Mouse (Mus musculus) liver, embryonic 14.5 days (tissue): ENCODE measurements at regions not wholly inside any gene's neighbourhood (a gene's known extent, or its start where the extent isn't known, plus 50 kb on each side); places are given as distances from the start of the nearest gene placed in this dataset.

Source experiments
- ATAC-seq: fragments of 200-750 bp; cut with Nextera tagmentation; 2 replicates; pipeline ENCODE4 v1.8.0; 2017; ENCODE audit warnings: moderate number of reproducible peaks, mild to moderate bottlenecking, moderate library complexity; ENCODE audit not compliant: insufficient read depth
- DNase-seq, 3 experiments: peaks; one replicate each; pipeline ENCODE4 v3.0.0-alpha.2; 2012 to 2013; ENCODE audit warnings: low read depth in 3 of 3, low spot score in 3 of 3
- H3K27ac ChIP-seq: fragments of 300-500 bp; sonication (generic); 2 replicates; pipeline ENCODE4 v1.5.1; 2014; ENCODE audit warnings: moderate library complexity, mild to moderate bottlenecking, control low read depth, inconsistent platforms
- H3K27me3 ChIP-seq: fragments of 300-500 bp; sonication (generic); 2 replicates; pipeline ENCODE4 v1.6.1; 2014; ENCODE audit warnings: mild to moderate bottlenecking, low read length, moderate library complexity; ENCODE audit not compliant: control insufficient read depth, insufficient read depth
- H3K36me3 ChIP-seq: fragments of 300-500 bp; sonication (generic); replicated peaks from 2 replicates; pipeline ENCODE4 v1.6.1; 2014; ENCODE audit warnings: low read depth; ENCODE audit not compliant: control insufficient read depth, insufficient read depth
- H3K4me1 ChIP-seq, 2 experiments: fragments of 200-500 bp in 1 of 2; fragments of 300-500 bp in 1 of 2; sonication (generic) in 1 of 2; replicated peaks; 2 replicates each; pipeline ENCODE4 v1.6.1; 2012 to 2014; ENCODE audit warnings: antibody characterized with exemption in 1 of 2, inconsistent platforms in 1 of 2, low read length in 1 of 2; ENCODE audit not compliant: control insufficient read depth in 2 of 2, insufficient read depth in 2 of 2
- H3K4me2 ChIP-seq: fragments of 300-500 bp; sonication (generic); 2 replicates; pipeline ENCODE4 v1.6.1; 2014; ENCODE audit warnings: low read depth, mild to moderate bottlenecking, control low read depth, moderate library complexity
- H3K4me3 ChIP-seq, 2 experiments: fragments of 200-500 bp in 1 of 2; fragments of 300-500 bp in 1 of 2; sonication (generic) in 1 of 2; 2 replicates each; pipeline ENCODE4 v1.5.1; 2012 to 2014; ENCODE audit warnings: low read depth in 2 of 2, low read length in 2 of 2, mild to moderate bottlenecking in 2 of 2, control low read depth in 1 of 2, inconsistent platforms in 1 of 2, moderate library complexity in 1 of 2; ENCODE audit not compliant: insufficient read depth in 1 of 2
- H3K9ac ChIP-seq: fragments of 300-500 bp; sonication (generic); replicated peaks from 2 replicates; pipeline ENCODE4 v1.6.1; 2014; ENCODE audit warnings: mild to moderate bottlenecking, control low read depth, moderate library complexity
- H3K9me3 ChIP-seq: fragments of 300-500 bp; sonication (generic); 2 replicates; pipeline ENCODE4 v1.6.1; 2016; ENCODE audit warnings: low read length, mixed read lengths; ENCODE audit not compliant: control insufficient read depth
- CTCF ChIP-seq: IDR thresholded peaks from 2 replicates; pipeline ENCODE4 v1.5.1; 2016; ENCODE audit warnings: antibody characterized with exemption, low read depth, control low read depth
- EP300 ChIP-seq: IDR thresholded peaks from 2 replicates; pipeline ENCODE4 v1.6.1; 2016; ENCODE audit warnings: antibody characterized with exemption, low read depth
- WGBS: fragments of 180-500 bp; shearing (Covaris S2); extraction: QIAGEN DNeasy Blood & Tissue Kit; methylation state at CpG from one replicate; pipeline ENCODE4 v1.1.7; 2014; ENCODE audit not compliant: insufficient replicate concordance; 5-methylcytosine and 5-hydroxymethylcytosine counted together

DNA sequence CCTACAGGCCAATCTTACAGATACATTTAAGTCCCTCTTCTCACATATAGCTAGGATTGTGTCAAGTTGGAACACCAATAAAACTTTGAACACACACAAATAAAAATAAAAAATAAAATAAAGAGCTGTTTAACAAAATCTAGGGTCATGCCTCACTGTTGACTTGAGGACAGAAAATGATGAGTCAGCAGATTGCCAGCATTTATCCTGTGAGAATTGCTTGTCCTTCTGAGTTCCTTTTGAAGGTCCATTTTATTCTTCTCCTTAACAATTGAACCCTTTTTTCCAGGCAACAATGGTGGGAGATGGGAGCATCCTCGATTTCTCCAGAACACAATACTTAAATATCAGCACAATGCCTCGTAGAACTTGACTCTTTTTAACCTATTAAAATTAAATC lies 1022.4 kb upstream of the Adgrl4 start:
- no peak for ATAC-seq
- Histone ChIP-seq H3K4me2 (no peak overlapping the region), H3K4me1 (no peaks in the 10 kb centered on the region), H3K27me3 (no peaks in the 10 kb centered on the region), H3K9ac (no peak overlapping the region), H3K36me3 (no peaks in the 10 kb centered on the region), H3K4me3 (no peak overlapping the region), H3K9me3 (no peaks in the 10 kb centered on the region), H3K27ac (no peak overlapping the region)
- 57% methylated on average over 2 of the region's 2 CpGs for WGBS
- no peak for DNase-seq
- TF ChIP-seq EP300 (no peak), CTCF (no peak)

- WGBS, result 14% methylated on average over 3 of the region's 3 CpGs
- no peak overlapping the region for H3K4me2 ChIP-seq
- H3K9ac ChIP-seq, result no peak overlapping the region
- no peak overlapping the region for H3K4me3 ChIP-seq
- H3K27me3 ChIP-seq, result no peaks in the 10 kb centered on the region
- H3K36me3 ChIP-seq, result no peaks in the 10 kb centered on the region
- TF ChIP-seq CTCF (no peak), EP300 (no peak)
- H3K4me1 ChIP-seq, result no peaks in the 10 kb centered on the region
- ATAC-seq, result no peak
- H3K9me3 ChIP-seq, result no peaks in the 10 kb centered on the region
- no peak for DNase-seq
- no peak overlapping the region for H3K27ac ChIP-seq
These were observed 1021.2 kb upstream of the Adgrl4 start for GRCm38 (mm10) chr3:150416447-150416846.

DNA sequence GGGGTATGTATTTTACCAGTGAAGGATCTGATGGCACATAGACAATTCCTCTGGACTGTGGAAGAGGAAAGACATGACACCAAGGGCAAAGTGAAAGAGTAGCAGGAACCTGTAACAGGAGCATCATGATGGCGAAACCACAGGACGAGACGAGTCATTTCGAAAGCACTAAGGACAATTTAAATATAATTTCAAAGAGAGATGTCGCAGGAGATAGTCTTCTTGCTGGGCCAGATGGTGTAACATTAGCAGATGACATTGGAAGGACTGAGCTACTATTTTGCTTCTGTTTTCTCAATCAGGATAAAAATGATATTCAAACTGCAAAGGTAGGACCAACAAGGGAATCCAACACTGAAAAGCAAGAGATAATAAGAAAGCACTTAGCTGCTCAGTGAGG lies 1009.7 kb upstream of the Adgrl4 start:
- WGBS, result 51% methylated on average over 5 of the region's 5 CpGs
- Histone ChIP-seq H3K4me1 (no peaks in the 10 kb centered on the region), H3K9me3 (no peaks in the 10 kb centered on the region), H3K27ac (no peak overlapping the region), H3K4me3 (no peak overlapping the region), H3K36me3 (no peaks in the 10 kb centered on the region), H3K27me3 (no peaks in the 10 kb centered on the region), H3K4me2 (no peak overlapping the region), H3K9ac (no peak overlapping the region)
- ATAC-seq (no peak), DNase-seq (no peak)
- TF ChIP-seq EP300, result no peak
- no peak for TF ChIP-seq CTCF

DNA sequence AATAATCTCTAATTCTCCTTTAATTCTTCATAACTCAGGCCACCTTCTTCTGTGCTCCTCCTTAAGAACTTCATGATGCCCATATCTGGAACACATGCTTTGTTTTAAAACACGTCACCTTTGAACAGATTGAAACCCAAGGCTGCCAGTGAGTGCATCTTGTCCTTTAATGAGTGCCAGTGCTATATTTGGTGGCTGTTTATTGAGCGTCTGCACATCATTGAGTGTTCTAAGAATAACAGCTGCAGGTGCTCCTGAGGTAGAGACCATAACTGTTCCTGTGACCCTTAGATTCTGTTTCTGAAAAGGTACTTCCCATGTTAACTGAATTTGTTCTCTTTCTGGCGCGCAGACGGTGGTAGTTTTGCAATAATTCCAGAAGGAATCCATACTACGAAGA lies 1006.4 kb upstream of the Adgrl4 start:
- Histone ChIP-seq H3K27me3 (no peaks in the 10 kb centered on the region), H3K9me3 (no peaks in the 10 kb centered on the region), H3K4me3 (no peak overlapping the region), H3K36me3 (no peaks in the 10 kb centered on the region), H3K4me2 (no peak overlapping the region), H3K27ac (no peak overlapping the region), H3K9ac (no peak overlapping the region), H3K4me1 (no peaks in the 10 kb centered on the region)
- ATAC-seq (no peak), DNase-seq (no peak)
- 81% methylated on average over 6 of the region's 6 CpGs for WGBS
- TF ChIP-seq CTCF, result no peak
- no peak for TF ChIP-seq EP300

GRCm38 (mm10) chr3:150435199-150435598 lies 1002.5 kb upstream of the Adgrl4 start:
- WGBS, result 52% methylated on average over 1 of the region's 1 CpGs
- H3K4me1 ChIP-seq, result no peaks in the 10 kb centered on the region
- DNase-seq, result no peak
- TF ChIP-seq EP300, result no peak
- TF ChIP-seq CTCF, result no peak
- H3K9ac ChIP-seq, result no peak overlapping the region
- no peaks in the 10 kb centered on the region for H3K36me3 ChIP-seq
- H3K4me3 ChIP-seq, result no peak overlapping the region
- H3K4me2 ChIP-seq, result no peak overlapping the region
- no peaks in the 10 kb centered on the region for H3K9me3 ChIP-seq
- H3K27me3 ChIP-seq, result no peaks in the 10 kb centered on the region
- ATAC-seq, result no peak
- no peak overlapping the region for H3K27ac ChIP-seq
